Mouse (Mus musculus) T-helper 1 cell (primary cell): Measurements from ENCODE around the gene Pdia2.
"Not testable (repeated sequence)": the region's sequence is repeated elsewhere in the genome, so short reads cannot be mapped to it uniquely, and the experiment has no call there.

Source experiments
- in situ Hi-C: fragments of 300-600 bp; cut with MboI, MseI; formaldehyde crosslinking; loops from one replicate; pipeline ENCODE4 v1.15.1; 2025; ENCODE audit warnings: high pct_unique_total_duplicates

Pdia2 gene

GRCm38 (mm10) chr17:26200831-26201705 is 2.2 kb upstream of the Pdia2 start:
- in situ Hi-C loops = no loop called here

DNA sequence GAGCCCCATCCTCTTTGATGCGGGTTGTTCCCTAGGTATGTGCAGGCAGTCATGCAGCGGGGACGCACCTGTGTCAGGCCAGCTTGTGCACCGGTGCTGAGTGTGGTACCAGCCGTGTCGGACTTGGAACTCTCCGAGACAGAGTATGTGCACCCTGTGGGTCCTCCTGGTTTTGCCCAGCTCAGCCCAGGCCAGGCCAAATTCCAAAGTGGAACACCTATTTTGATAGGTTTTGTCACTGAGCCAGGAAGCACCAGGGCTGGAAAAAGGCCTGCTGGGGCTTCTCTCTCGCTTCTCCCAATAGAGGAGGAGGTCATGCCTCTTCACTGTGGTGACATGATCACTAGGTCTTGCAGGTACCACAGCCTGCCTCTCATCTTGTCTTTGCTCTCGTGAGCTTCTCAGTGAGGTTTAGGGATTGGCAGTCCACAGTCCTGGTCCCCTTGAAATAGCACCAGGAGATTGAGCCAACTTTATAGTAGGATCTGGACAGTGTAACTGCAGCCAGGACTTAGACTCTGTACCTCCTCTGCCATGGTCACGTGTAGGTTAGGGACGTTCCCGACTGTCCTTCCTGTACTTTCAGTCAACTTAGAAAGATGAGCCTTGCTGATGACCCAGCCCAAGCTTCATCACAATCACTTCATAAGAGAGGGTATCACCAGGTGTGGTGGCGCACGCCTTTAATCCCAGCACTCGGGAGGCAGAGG is 6.3 kb downstream of the Pdia2 start:
- in situ Hi-C loops = no loop called here

- in situ Hi-C loops = not testable (repeated sequence)
Observed at GRCm38 (mm10) chr17:26191486-26191885, 7.4 kb downstream of the Pdia2 start.

DNA sequence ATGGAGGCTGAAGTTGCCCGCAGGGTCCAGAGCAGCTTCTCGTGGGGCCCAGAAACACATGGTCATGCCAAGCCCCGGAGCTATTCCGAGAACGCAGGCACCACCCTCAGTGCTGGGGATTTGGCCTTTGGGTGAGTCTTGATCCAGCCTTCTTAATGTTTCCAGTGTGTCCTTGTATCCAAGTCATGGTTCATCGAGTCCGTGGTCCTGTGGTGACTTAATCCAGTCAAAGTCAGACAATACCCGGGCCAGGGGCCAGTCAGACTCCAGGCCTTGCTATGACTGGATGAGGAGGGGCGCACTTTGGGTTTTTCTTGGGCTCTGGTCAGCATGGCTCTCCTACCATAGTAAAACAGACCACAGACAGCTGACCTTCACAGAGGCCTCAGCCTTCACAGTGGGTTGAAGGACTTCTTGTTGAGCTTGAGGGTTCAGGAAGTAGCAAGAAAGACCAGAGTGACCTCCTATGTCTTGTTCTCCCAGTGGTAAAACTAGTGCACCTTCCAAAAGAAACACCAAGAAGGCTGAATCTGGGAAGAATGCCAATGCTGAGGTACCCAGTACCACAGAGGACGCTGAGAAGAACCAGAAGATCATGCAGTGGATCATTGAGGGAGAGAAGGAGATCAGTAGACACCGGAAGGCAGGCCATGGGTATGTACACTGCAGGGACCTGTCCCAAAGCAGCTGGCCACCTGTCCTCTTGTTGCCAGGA is 10.6 kb downstream of the Pdia2 start:
- in situ Hi-C loops = no loop called here

GRCm38 (mm10) chr17:26187592-26187991 is 11.3 kb downstream of the Pdia2 start:
- in situ Hi-C loops = no loop called here

GRCm38 (mm10) chr17:26181179-26181578 is 17.7 kb downstream of the Pdia2 start:
- in situ Hi-C loops = no loop called here

- in situ Hi-C loops = no loop called here
Observed at GRCm38 (mm10) chr17:26178611-26179010, 20.3 kb downstream of the Pdia2 start.

GRCm38 (mm10) chr17:26175248-26175647 is 23.6 kb downstream of the Pdia2 start:
- in situ Hi-C loops = not testable (repeated sequence)

GRCm38 (mm10) chr17:26168039-26168438 is 30.8 kb downstream of the Pdia2 start:
- in situ Hi-C loops = no loop called here

- in situ Hi-C loops = no loop called here
Observed at GRCm38 (mm10) chr17:26162736-26163135, 36.2 kb downstream of the Pdia2 start.

GRCm38 (mm10) chr17:26151886-26152630 is 46.8 kb downstream of the Pdia2 start:
- in situ Hi-C loops = no loop called here

DNA sequence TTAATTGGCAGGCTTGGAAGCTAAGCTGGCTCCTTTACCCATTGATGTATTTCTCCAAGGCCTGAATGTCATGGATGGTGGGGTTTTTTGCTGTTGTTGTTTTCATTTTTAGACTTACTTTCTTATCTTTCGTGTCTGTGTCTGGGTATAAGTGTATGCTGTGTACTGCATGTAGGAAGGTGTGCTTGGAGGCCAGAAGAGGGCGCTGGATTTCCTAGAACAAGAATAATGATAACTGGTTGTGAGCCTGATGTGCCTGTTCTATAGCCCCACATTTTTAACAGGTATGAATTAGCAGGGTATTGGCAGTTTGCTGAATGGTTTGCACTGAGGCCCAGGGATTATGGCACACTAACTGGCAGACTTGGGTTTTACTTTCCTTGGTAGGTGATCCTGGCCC is 49.8 kb downstream of the Pdia2 start:
- in situ Hi-C loops = no loop called here
